Mouse (Mus musculus) stomach, embryonic 16.5 days (tissue): ENCODE results near the gene Tomm40l. TPM values are rescaled to one million over a fixed set of nuclear protein-coding genes. Genes with fewer than 3 reads are reported as not detected.

Experiments used
- ATAC-seq: fragments of 200-750 bp; cut with Nextera tagmentation; 2 replicates; pipeline ENCODE4 v1.8.0; 2017; ENCODE audit warnings: moderate number of reproducible peaks, moderate TSS enrichment; ENCODE audit not compliant: insufficient read depth, low FRiP score
- H3K27ac ChIP-seq: fragments of 300-500 bp; sonication (generic); 2 replicates; pipeline ENCODE4 v1.5.1; 2014; ENCODE audit warnings: low read length
- H3K27me3 ChIP-seq: fragments of 300-500 bp; sonication (generic); 2 replicates; pipeline ENCODE4 v1.6.1; 2014; ENCODE audit warnings: low read length, control low read depth, mixed read lengths; ENCODE audit not compliant: control insufficient read depth, insufficient read depth
- H3K36me3 ChIP-seq: fragments of 300-500 bp; sonication (generic); 2 replicates; pipeline ENCODE4 v1.6.1; 2014; ENCODE audit warnings: low read length; ENCODE audit not compliant: control insufficient read depth, insufficient read depth
- H3K4me1 ChIP-seq: fragments of 300-500 bp; sonication (generic); 2 replicates; pipeline ENCODE4 v1.6.1; 2014; ENCODE audit warnings: low read length, control low read depth, mixed read lengths; ENCODE audit not compliant: control insufficient read depth, insufficient read depth
- H3K4me2 ChIP-seq: fragments of 300-500 bp; sonication (generic); 2 replicates; pipeline ENCODE4 v1.6.1; 2014; ENCODE audit warnings: low read depth, low read length, mixed read lengths
- H3K4me3 ChIP-seq: fragments of 300-500 bp; sonication (generic); replicated peaks from 2 replicates; pipeline ENCODE4 v1.5.1; 2014; ENCODE audit warnings: mild to moderate bottlenecking, low read length
- H3K9ac ChIP-seq: fragments of 300-500 bp; sonication (generic); 2 replicates; pipeline ENCODE4 v1.6.1; 2014; ENCODE audit warnings: low read length
- H3K9me3 ChIP-seq: fragments of 300-500 bp; sonication (generic); replicated peaks from 2 replicates; pipeline ENCODE4 v1.6.1; 2016; ENCODE audit warnings: low read length, control low read depth; ENCODE audit not compliant: control insufficient read depth
- WGBS: fragments of 180-500 bp; shearing (Covaris S2); extraction: QIAGEN DNeasy Blood & Tissue Kit; methylation state at CpG from one replicate; pipeline ENCODE4 v1.1.7; 2014; 5-methylcytosine and 5-hydroxymethylcytosine counted together
- polyA plus RNA-seq: library from polyadenylated mRNA; unstranded; fragments of >200 nt; fragmentation: Nextera tagmentation; extraction: Ambion mirVana; gene quantifications from 2 replicates; pipeline ENCODE4 v1.2.1, GENCODE M21; 2015

The Tomm40l gene
- polyA plus RNA-seq, 1 experiment from 2014 or later, result 28.3 TPM

DNA sequence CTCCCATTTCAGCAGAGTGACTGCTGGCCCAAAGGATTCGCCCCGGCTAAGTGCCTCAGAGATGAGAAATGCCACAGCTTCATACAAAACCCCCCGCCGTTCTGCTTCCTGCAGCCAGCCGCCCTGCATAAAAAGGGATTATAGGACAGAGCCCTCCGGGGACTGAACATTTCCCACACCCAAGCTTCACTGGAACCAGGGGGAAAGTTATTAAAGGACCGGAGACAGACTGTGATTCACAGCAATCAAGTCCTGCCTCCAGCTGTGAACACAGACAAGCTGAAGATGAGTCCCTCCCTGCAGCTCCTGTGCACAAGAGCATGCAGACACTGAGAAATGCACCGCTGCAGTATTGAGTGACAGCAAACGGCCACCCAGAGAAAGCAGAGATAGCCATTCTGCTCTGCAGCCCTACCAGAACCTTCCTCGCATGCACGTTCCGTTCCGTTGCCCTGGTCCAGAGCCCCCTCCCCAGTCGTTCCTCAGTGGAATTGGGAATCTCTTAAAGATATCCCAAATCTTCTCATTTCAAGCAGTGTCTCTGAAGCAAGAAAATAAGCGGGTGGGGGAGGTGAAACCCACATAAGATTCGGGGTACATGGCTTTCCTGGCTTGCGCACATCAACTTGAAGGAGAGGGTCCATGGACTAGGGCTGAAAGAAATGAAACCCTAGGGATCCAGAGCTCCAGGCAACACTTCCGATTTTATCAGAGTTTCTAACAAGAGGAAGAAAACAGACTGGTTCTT lies 29.0 kb downstream of the Tomm40l start:
- WGBS, result 11% methylated on average over 18 of the region's 18 CpGs
- peak overlapping the region; percentile 46 for H3K4me2 ChIP-seq
- peaks cover 19% of the 10 kb centered on the region for H3K27me3 ChIP-seq
- peak overlapping the region; percentile 40; the same call in 1 of the 2 replicates for H3K9ac ChIP-seq
- H3K27ac ChIP-seq, result no peak overlapping the region
- no peaks in the 10 kb centered on the region for H3K36me3 ChIP-seq
- ATAC-seq, result no peak
- H3K9me3 ChIP-seq, result no peaks in the 10 kb centered on the region
- peak overlapping the region; percentile 22 for H3K4me3 ChIP-seq
- H3K4me1 ChIP-seq, result peaks cover 35% of the 10 kb centered on the region

DNA sequence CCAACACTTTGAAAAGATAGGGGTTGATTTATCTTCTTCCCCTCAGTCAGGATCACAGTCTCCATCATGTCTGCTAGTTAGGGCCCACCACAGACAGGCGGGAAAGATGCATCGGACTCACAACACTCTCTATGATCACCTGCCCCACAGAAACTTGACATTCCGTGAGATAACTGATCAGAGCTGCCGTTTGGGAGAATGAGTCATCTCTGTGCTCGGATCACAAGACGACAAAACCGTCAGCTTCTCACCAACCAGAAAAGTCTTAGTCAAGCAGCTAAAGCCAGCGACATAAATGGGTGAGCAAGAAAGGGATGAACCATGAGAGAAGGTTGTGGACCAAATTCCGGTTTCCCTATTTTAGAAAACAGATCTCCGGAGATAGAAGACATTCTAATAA lies 30.0 kb downstream of the Tomm40l start:
- H3K4me2 ChIP-seq, result no peak overlapping the region
- ATAC-seq, result no peak
- H3K9me3 ChIP-seq, result no peaks in the 10 kb centered on the region
- no peak overlapping the region for H3K9ac ChIP-seq
- H3K4me3 ChIP-seq, result no peak overlapping the region
- peaks cover 35% of the 10 kb centered on the region for H3K4me1 ChIP-seq
- H3K36me3 ChIP-seq, result no peaks in the 10 kb centered on the region
- WGBS, result 55% methylated on average over 10 of the region's 10 CpGs
- H3K27me3 ChIP-seq, result peaks cover 19% of the 10 kb centered on the region
- H3K27ac ChIP-seq, result no peak overlapping the region

DNA sequence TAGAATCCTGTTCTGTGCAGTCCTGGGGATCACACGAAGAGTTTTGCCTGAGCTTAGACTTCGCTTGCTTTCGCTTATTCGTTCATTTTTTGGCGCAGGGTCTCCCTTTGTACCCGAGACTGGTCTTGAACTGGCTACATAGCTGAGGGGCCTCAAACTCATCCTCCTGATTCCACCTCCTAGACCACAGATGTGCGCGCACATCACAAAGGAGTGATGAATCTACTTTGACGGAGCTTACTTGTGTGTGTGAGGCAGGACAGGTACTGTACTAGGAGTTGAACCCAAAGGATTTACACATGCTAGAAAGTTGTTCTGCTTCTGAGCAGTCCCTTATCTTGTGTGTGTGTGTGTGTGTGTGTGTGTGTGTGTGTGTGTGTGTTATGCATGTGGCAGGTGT lies 31.5 kb downstream of the Tomm40l start:
- H3K36me3 ChIP-seq, result no peaks in the 10 kb centered on the region
- H3K9ac ChIP-seq, result no peak overlapping the region
- H3K9me3 ChIP-seq, result no peaks in the 10 kb centered on the region
- H3K27ac ChIP-seq, result no peak overlapping the region
- peaks cover 35% of the 10 kb centered on the region for H3K4me1 ChIP-seq
- 96% methylated on average over 9 of the region's 9 CpGs for WGBS
- H3K4me2 ChIP-seq, result no peak overlapping the region
- no peak for ATAC-seq
- no peak overlapping the region for H3K4me3 ChIP-seq
- H3K27me3 ChIP-seq, result peaks cover 17% of the 10 kb centered on the region

DNA sequence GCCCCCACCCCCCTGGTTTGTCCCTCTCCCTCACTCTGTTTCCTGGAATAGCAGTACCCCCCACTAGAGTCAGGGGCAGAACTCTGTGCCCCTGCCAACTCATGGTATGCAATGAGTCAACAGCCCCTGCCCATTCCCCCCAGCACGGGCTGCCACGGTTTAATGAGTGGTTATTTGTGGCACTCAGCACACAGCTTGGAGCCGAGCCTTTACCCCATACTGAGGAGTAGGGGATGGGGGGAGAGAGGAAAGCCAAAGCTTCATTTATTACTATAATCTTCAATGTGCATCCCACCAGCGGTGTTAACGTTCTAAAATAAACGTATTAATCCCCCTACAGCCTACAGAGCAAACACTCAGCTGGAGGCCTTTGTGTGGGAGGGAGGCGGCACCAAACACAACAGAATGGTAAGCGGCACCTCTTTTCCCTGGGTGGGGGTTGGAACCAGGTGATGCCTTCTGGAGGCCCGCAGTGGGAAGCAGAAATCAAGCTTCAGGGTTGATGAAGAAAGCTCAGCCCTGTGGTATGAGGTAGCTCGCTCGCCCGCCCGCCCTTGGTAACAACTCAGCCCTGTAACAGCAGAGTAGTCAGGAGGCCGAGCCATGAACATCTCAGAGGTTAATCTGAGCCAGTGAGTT lies 32.7 kb downstream of the Tomm40l start:
- peaks cover 6% of the 10 kb centered on the region; the same call in 1 of the 2 replicates for H3K27me3 ChIP-seq
- no peaks in the 10 kb centered on the region for H3K36me3 ChIP-seq
- ATAC-seq, result peak; percentile 69; the same call in 1 of the 2 replicates
- peak overlapping the region; percentile 25; the same call in 1 of the 2 replicates for H3K4me2 ChIP-seq
- no peaks in the 10 kb centered on the region for H3K9me3 ChIP-seq
- H3K4me1 ChIP-seq, result peaks cover 31% of the 10 kb centered on the region
- peak overlapping the region; percentile 33; the same call in 1 of the 2 replicates for H3K9ac ChIP-seq
- H3K4me3 ChIP-seq, result no peak overlapping the region
- WGBS, result 41% methylated on average over 14 of the region's 14 CpGs
- H3K27ac ChIP-seq, result peak overlapping the region; percentile 63

DNA sequence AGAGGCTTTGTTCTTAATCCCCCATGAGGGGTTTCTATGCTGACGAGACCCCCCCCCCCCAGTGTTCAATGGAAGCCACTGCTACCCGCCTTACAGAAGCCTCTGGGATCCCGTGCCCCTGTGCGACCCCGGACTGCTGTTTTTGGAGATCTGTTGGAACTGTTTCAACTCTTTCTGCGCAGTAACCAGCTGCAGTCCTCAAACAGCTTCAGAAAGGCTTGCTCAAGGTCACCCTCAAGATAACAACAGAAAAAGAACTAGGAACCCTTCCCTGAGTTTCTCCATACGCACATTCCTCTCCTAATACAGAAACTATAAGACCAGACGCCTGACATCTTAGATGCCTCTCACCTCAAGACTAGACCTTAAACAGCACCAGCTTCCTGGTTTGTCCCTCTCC lies 33.3 kb downstream of the Tomm40l start:
- peak overlapping the region; percentile 63 for H3K27ac ChIP-seq
- H3K9me3 ChIP-seq, result no peaks in the 10 kb centered on the region
- H3K36me3 ChIP-seq, result no peaks in the 10 kb centered on the region
- no peak overlapping the region for H3K4me3 ChIP-seq
- H3K4me1 ChIP-seq, result peaks cover 30% of the 10 kb centered on the region
- H3K27me3 ChIP-seq, result 0 out of 2 replicates have a peak, but pooled peaks cover under 1% of the 10 kb centered on the region
- peak overlapping the region; percentile 33; the same call in 1 of the 2 replicates for H3K9ac ChIP-seq
- 12% methylated on average over 8 of the region's 8 CpGs for WGBS
- no peak for ATAC-seq
- peak overlapping the region; percentile 25; the same call in 1 of the 2 replicates for H3K4me2 ChIP-seq

DNA sequence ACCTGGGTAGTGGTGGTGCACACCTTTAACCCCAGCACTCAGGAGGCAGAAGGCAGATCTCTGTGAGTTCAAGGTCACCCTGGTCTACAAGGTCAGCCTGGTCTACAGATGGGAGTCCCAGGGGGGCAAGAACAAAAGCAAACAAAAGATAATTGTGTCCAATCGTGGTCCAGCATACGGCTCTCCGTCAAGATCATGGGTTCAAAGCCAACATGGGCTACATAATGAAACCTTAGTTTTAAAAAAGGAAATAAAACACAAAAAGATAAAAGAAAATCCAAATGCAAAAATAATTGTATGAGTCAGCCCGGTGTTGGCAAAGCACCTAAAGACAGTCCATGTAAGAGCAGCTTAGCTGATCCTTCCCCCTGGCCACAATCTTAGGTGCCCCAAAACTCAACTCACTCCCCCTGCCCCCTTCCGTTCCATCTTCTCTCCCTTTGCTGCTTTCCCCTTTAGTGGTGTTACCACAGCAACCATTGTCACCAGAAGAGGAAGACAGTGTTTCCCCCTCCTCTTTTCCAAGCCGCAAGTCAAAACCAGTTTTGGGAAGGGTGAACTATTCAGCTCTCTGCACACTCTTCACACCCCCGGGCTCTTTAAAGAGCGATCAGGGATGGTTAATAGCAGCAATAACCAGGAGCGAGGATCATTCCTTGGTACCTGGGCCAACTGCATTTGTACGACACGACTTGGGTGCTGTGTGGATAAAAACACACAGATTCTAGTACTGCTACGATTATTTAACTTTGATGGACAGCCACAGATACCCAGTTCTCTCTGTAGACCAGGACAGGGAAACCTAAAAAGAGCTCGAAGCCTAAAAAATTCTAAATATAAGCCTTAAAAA lies 34.2 kb downstream of the Tomm40l start:
- Histone ChIP-seq H3K4me2 (no peak overlapping the region), H3K9me3 (no peaks in the 10 kb centered on the region), H3K27ac (no peak overlapping the region), H3K36me3 (no peaks in the 10 kb centered on the region), H3K4me1 (peaks cover 21% of the 10 kb centered on the region), H3K4me3 (no peak overlapping the region), H3K9ac (no peak overlapping the region), H3K27me3 (no peaks in the 10 kb centered on the region)
- no peak for ATAC-seq
- 71% methylated on average over 13 of the region's 13 CpGs for WGBS

DNA sequence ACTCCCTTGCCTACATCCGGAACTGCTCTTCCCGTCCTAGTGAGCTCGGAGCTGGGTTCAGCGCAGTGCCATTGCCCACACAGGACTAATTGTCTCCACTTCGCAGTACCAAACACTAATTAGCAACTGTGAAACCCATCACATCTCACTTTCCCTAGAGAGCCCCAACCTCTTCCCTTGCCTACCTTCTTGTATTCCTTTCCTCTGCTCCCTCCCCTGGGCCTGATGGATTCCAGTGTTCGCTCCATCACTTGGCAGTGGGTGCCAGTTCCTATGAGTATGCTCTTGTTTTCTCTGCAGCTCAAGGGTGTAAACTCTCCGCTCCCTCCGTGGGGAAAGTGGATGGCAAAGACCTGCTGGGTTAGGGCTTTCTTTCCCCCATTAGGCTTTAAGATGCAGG lies 36.7 kb downstream of the Tomm40l start:
- H3K4me3 ChIP-seq, result no peak overlapping the region
- no peak overlapping the region for H3K4me2 ChIP-seq
- no peaks in the 10 kb centered on the region for H3K9me3 ChIP-seq
- no peaks in the 10 kb centered on the region for H3K36me3 ChIP-seq
- no peak for ATAC-seq
- H3K27ac ChIP-seq, result no peak overlapping the region
- H3K9ac ChIP-seq, result no peak overlapping the region
- H3K27me3 ChIP-seq, result no peaks in the 10 kb centered on the region
- peaks cover 17% of the 10 kb centered on the region for H3K4me1 ChIP-seq
- 64% methylated on average over 8 of the region's 8 CpGs for WGBS

DNA sequence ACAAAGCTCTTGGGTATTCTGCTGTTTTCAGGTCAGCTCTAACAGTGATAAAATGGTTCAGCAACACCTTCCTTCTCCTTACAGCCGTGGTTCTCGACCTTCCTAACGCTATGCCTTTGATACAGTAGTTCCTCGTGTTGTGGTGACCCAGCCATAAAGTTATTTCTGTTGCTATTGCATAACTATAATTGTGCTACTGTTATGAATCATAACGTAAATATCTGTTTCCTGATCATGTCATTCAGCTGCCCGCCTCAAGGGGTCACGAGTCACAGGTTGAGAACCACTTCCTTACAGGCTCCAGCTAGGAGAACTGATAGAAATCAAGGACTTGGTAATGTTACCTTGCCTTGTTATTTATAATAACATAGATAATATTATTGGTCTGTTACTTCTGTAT lies 38.0 kb downstream of the Tomm40l start:
- no peak overlapping the region for H3K9ac ChIP-seq
- H3K4me3 ChIP-seq, result no peak overlapping the region
- WGBS, result 47% methylated on average over 7 of the region's 7 CpGs
- H3K4me1 ChIP-seq, result peaks cover 11% of the 10 kb centered on the region
- no peak overlapping the region for H3K27ac ChIP-seq
- H3K9me3 ChIP-seq, result no peaks in the 10 kb centered on the region
- H3K27me3 ChIP-seq, result no peaks in the 10 kb centered on the region
- H3K4me2 ChIP-seq, result no peak overlapping the region
- H3K36me3 ChIP-seq, result no peaks in the 10 kb centered on the region
- peak; percentile 61; the same call in 1 of the 2 replicates for ATAC-seq
